15 mouse cellular contexts compared by ENCODE assay signal in genomic region chr1:132689181-132689580, GRCm38 (mm10). TPM values are rescaled to one million over a fixed set of nuclear protein-coding genes. Genes with fewer than 3 reads are reported as not detected.
A peak's percentile ranks its signal among the peaks of the same experiment; 100 is the strongest.
DNase-seq lines count a peak whose midpoint lies in the region; ATAC-seq and TF ChIP-seq lines count a peak whose summit lies in the region.
"Had no signal": no experiment of that assay in that cellular context is flagged by ENCODE, and none has a peak within 500 bp of the region (broad histone marks: within the 10 kb centered on the region; RNA-seq: fewer than 3 reads in every experiment).

No protein-coding gene starts in this region.

- no peak overlapping the region for H3K27ac ChIP-seq in embryonic facial prominence, embryonic 10.5 days (replicated peaks)
- peak overlapping the region; percentile 84 for H3K27ac ChIP-seq in hindbrain, embryonic 13.5 days
- H3K27ac ChIP-seq in midbrain, embryonic 13.5 days = peak overlapping the region; percentile 66
- H3K27ac ChIP-seq: heart, adult 2 months; liver, embryonic 12.5 days had no signal

- DNase-seq in brain, embryonic 14.5 days (ENCODE audit: low read depth) = peak; percentile 44
- peak; percentile 29 for DNase-seq in embryonic facial prominence, embryonic 10.5 days (ENCODE audit: low spot score)
- DNase-seq in adrenal gland, postnatal 10 days = no peak
- no peak for DNase-seq in heart, adult 11 months
- DNase-seq in urinary bladder, postnatal 10 days (ENCODE audit: low spot score) = no peak
- DNase-seq: cerebellum, adult 11 months; cerebellum, postnatal 36 days; heart, adult 2 months; heart, postnatal 10 days; kidney, adult 18-20 months; right cerebral cortex, postnatal 25 days had no signal

- no peak overlapping the region for H3K9ac ChIP-seq in hindbrain, embryonic 13.5 days
- H3K9ac ChIP-seq in midbrain, embryonic 13.5 days (replicated peaks) = no peak overlapping the region
- H3K9ac ChIP-seq: liver, embryonic 12.5 days had no signal

- no peaks in the 10 kb centered on the region for H3K36me3 ChIP-seq in embryonic facial prominence, embryonic 10.5 days (replicated peaks)
- no peaks in the 10 kb centered on the region; the same call in 1 of the 2 replicates for H3K36me3 ChIP-seq in hindbrain, embryonic 13.5 days
- no peaks in the 10 kb centered on the region for H3K36me3 ChIP-seq in midbrain, embryonic 13.5 days
- H3K36me3 ChIP-seq: liver, embryonic 12.5 days had no signal

- H3K4me3 ChIP-seq in embryonic facial prominence, embryonic 10.5 days = no peak overlapping the region
- H3K4me3 ChIP-seq in hindbrain, embryonic 13.5 days = no peak overlapping the region
- H3K4me3 ChIP-seq in midbrain, embryonic 13.5 days (replicated peaks) = no peak overlapping the region
- H3K4me3 ChIP-seq: heart, adult 2 months; liver, embryonic 12.5 days had no signal

- TF ChIP-seq CTCF in brain, embryonic 14.5 days (IDR thresholded peaks at IDR 0.05; ENCODE audit: borderline replicate concordance, extremely low read depth, insufficient read depth, insufficient read length) = no peak

- H3K9me3 ChIP-seq in embryonic facial prominence, embryonic 10.5 days = no peaks in the 10 kb centered on the region
- H3K9me3 ChIP-seq in hindbrain, embryonic 13.5 days = no peaks in the 10 kb centered on the region
- H3K9me3 ChIP-seq in midbrain, embryonic 13.5 days = no peaks in the 10 kb centered on the region
- H3K9me3 ChIP-seq: liver, embryonic 12.5 days had no signal

- 35% methylated on average over 3 of the region's 3 CpGs for WGBS in embryonic facial prominence, embryonic 10.5 days
- WGBS in hindbrain, embryonic 13.5 days = 53% methylated on average over 3 of the region's 3 CpGs
- 66% methylated on average over 3 of the region's 3 CpGs for WGBS in midbrain, embryonic 13.5 days

- ATAC-seq in hindbrain, embryonic 13.5 days (ENCODE audit: low FRiP score) = no peak
- no peak for ATAC-seq in midbrain, embryonic 13.5 days
- ATAC-seq: liver, embryonic 12.5 days had no signal

- H3K27me3 ChIP-seq in embryonic facial prominence, embryonic 10.5 days (replicated peaks; ENCODE audit: low read depth, poor library complexity, severe bottlenecking) = no peaks in the 10 kb centered on the region
- no peaks in the 10 kb centered on the region for H3K27me3 ChIP-seq in hindbrain, embryonic 13.5 days
- H3K27me3 ChIP-seq in midbrain, embryonic 13.5 days = no peaks in the 10 kb centered on the region
- H3K27me3 ChIP-seq: liver, embryonic 12.5 days had no signal

- peaks cover 38% of the 10 kb centered on the region for H3K4me1 ChIP-seq in embryonic facial prominence, embryonic 10.5 days
- peaks cover 45% of the 10 kb centered on the region for H3K4me1 ChIP-seq in hindbrain, embryonic 13.5 days (replicated peaks)
- H3K4me1 ChIP-seq in midbrain, embryonic 13.5 days (replicated peaks) = peaks cover 38% of the 10 kb centered on the region
- H3K4me1 ChIP-seq: liver, embryonic 12.5 days had no signal

- TF ChIP-seq POLR2A in brain, embryonic 14.5 days (IDR thresholded peaks at IDR 0.05; ENCODE audit: borderline replicate concordance, extremely low read depth, insufficient read depth, insufficient read length, poor library complexity, severe bottlenecking) = no peak

- no peak overlapping the region for H3K4me2 ChIP-seq in hindbrain, embryonic 13.5 days
- no peak overlapping the region for H3K4me2 ChIP-seq in midbrain, embryonic 13.5 days (replicated peaks)
- H3K4me2 ChIP-seq: liver, embryonic 12.5 days had no signal

RNA-seq across cellular contexts. Expression of gene Nfasc, which starts 52.4 kb away (rescaled TPM):
- 45.7 and 65.9 TPM in 2 replicates for polyA plus RNA-seq in brain, embryonic 14.5 days (2012; rRNA removed)
- polyA plus RNA-seq in embryonic facial prominence, embryonic 10.5 days (2016; fragmentation: Nextera tagmentation; extraction: Ambion mirVana) = 5.2 and 6.4 TPM in 2 replicates
- polyA plus RNA-seq in hindbrain, embryonic 13.5 days (2015; fragmentation: Nextera tagmentation; extraction: Ambion mirVana) = 44.3 and 45.3 TPM in 2 replicates
- polyA plus RNA-seq in midbrain, embryonic 13.5 days (2015; fragmentation: Nextera tagmentation; extraction: Ambion mirVana) = 39.2 and 50.3 TPM in 2 replicates
- 1 to 10 TPM; 4.0 to 7.2 TPM for total RNA-seq in adrenal gland, postnatal 10 days (2021)
- total RNA-seq: MEL had no signal

Comparison
In these comparisons a context has a peak if more than half of its experiments do, and no peak if none do; other contexts are left out.
1. DNase-seq: peak in brain, embryonic 14.5 days (single experiment) and embryonic facial prominence, embryonic 10.5 days (single experiment); none in adrenal gland, postnatal 10 days (single experiment), heart, adult 11 months (single experiment) and urinary bladder, postnatal 10 days (single experiment).